Mouse (Mus musculus) liver, embryonic 14.5 days (tissue): Measurements from ENCODE around the gene Man2b2. TPM values are rescaled to one million over a fixed set of nuclear protein-coding genes. Genes with fewer than 3 reads are reported as not detected.

Experiments
- ATAC-seq: fragments of 200-750 bp; cut with Nextera tagmentation; 2 replicates; pipeline ENCODE4 v1.8.0; 2017; ENCODE audit warnings: moderate number of reproducible peaks, mild to moderate bottlenecking, moderate library complexity; ENCODE audit not compliant: insufficient read depth
- DNase-seq, 3 experiments: peaks; one replicate each; pipeline ENCODE4 v3.0.0-alpha.2; 2012 to 2013; ENCODE audit warnings: low read depth in 3 of 3, low spot score in 3 of 3
- H3K27ac ChIP-seq: fragments of 300-500 bp; sonication (generic); 2 replicates; pipeline ENCODE4 v1.5.1; 2014; ENCODE audit warnings: moderate library complexity, mild to moderate bottlenecking, control low read depth, inconsistent platforms
- H3K27me3 ChIP-seq: fragments of 300-500 bp; sonication (generic); 2 replicates; pipeline ENCODE4 v1.6.1; 2014; ENCODE audit warnings: mild to moderate bottlenecking, low read length, moderate library complexity; ENCODE audit not compliant: control insufficient read depth, insufficient read depth
- H3K36me3 ChIP-seq: fragments of 300-500 bp; sonication (generic); replicated peaks from 2 replicates; pipeline ENCODE4 v1.6.1; 2014; ENCODE audit warnings: low read depth; ENCODE audit not compliant: control insufficient read depth, insufficient read depth
- H3K4me1 ChIP-seq, 2 experiments: fragments of 200-500 bp in 1 of 2; fragments of 300-500 bp in 1 of 2; sonication (generic) in 1 of 2; replicated peaks; 2 replicates each; pipeline ENCODE4 v1.6.1; 2012 to 2014; ENCODE audit warnings: antibody characterized with exemption in 1 of 2, inconsistent platforms in 1 of 2, low read length in 1 of 2; ENCODE audit not compliant: control insufficient read depth in 2 of 2, insufficient read depth in 2 of 2
- H3K4me2 ChIP-seq: fragments of 300-500 bp; sonication (generic); 2 replicates; pipeline ENCODE4 v1.6.1; 2014; ENCODE audit warnings: low read depth, mild to moderate bottlenecking, control low read depth, moderate library complexity
- H3K4me3 ChIP-seq, 2 experiments: fragments of 200-500 bp in 1 of 2; fragments of 300-500 bp in 1 of 2; sonication (generic) in 1 of 2; 2 replicates each; pipeline ENCODE4 v1.5.1; 2012 to 2014; ENCODE audit warnings: low read depth in 2 of 2, low read length in 2 of 2, mild to moderate bottlenecking in 2 of 2, control low read depth in 1 of 2, inconsistent platforms in 1 of 2, moderate library complexity in 1 of 2; ENCODE audit not compliant: insufficient read depth in 1 of 2
- H3K9ac ChIP-seq: fragments of 300-500 bp; sonication (generic); replicated peaks from 2 replicates; pipeline ENCODE4 v1.6.1; 2014; ENCODE audit warnings: mild to moderate bottlenecking, control low read depth, moderate library complexity
- H3K9me3 ChIP-seq: fragments of 300-500 bp; sonication (generic); 2 replicates; pipeline ENCODE4 v1.6.1; 2016; ENCODE audit warnings: low read length, mixed read lengths; ENCODE audit not compliant: control insufficient read depth
- CTCF ChIP-seq: IDR thresholded peaks from 2 replicates; pipeline ENCODE4 v1.5.1; 2016; ENCODE audit warnings: antibody characterized with exemption, low read depth, control low read depth
- EP300 ChIP-seq: IDR thresholded peaks from 2 replicates; pipeline ENCODE4 v1.6.1; 2016; ENCODE audit warnings: antibody characterized with exemption, low read depth
- WGBS: fragments of 180-500 bp; shearing (Covaris S2); extraction: QIAGEN DNeasy Blood & Tissue Kit; methylation state at CpG from one replicate; pipeline ENCODE4 v1.1.7; 2014; ENCODE audit not compliant: insufficient replicate concordance; 5-methylcytosine and 5-hydroxymethylcytosine counted together
- polyA plus RNA-seq, 2 experiments: library from polyadenylated mRNA; depleted of rRNA in 1 of 2; stranded (reverse) in 1 of 2; unstranded in 1 of 2; fragments of >200 nt; fragmentation: Nextera tagmentation in 1 of 2; extraction: Ambion mirVana in 1 of 2; gene quantifications; 2 replicates each; pipeline versions ENCODE4 v1.2.1 to v1.2.3; 2012 to 2014

Gene Man2b2
- polyA plus RNA-seq, 2 experiments = 10.4 to 11.5 TPM

- H3K9me3 ChIP-seq = peaks cover 3% of the 10 kb centered on the region; the same call in 1 of the 2 replicates
- 43% methylated on average over 9 of the region's 9 CpGs for WGBS
- no peak for DNase-seq
These were observed 54.4 kb downstream of the Man2b2 start for GRCm38 (mm10) chr5:36776021-36776575.

DNA sequence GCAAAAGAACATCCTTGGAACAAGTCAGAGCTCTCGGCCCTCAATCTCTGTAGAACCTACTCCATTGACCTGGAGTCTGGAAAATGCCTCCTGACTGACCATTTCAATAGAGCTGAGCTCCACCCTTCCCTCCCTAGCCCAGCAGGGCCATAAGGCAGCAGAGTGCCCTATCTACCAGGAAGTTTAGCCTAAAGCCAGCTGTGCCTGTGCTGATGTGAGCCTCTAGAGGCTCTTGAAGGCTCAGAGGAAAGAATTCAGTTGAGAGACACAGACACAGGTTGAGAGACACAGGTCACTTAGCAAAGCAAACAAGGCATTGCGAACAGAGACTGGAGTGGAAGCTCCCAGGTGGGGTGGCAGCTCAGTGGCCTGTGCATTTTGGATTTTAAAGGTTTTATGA is 55.1 kb downstream of the Man2b2 start:
- Histone ChIP-seq H3K36me3 (no peaks in the 10 kb centered on the region), H3K4me2 (no peak overlapping the region), H3K4me1 (peaks cover 0 to 2% of the 10 kb centered on the region in 2 experiments; a peak in 1 of 4 replicates), H3K27ac (no peak overlapping the region), H3K9me3 (no peaks in the 10 kb centered on the region), H3K4me3 (no peak overlapping the region), H3K9ac (no peak overlapping the region), H3K27me3 (no peaks in the 10 kb centered on the region)
- ATAC-seq (no peak), DNase-seq (no peak)
- TF ChIP-seq CTCF (no peak), EP300 (no peak)
- WGBS = 58% methylated on average over 2 of the region's 2 CpGs

More at GRCm38 (mm10) chr5:36776021-36776575, 54.4 kb downstream of the Man2b2 start:
- no peak overlapping the region for H3K4me3 ChIP-seq
- H3K27ac ChIP-seq = no peak overlapping the region
- H3K4me1 ChIP-seq = peaks cover 0 to 2% of the 10 kb centered on the region in 2 experiments; a peak in 1 of 4 replicates
- no peak overlapping the region for H3K4me2 ChIP-seq
- H3K36me3 ChIP-seq = no peaks in the 10 kb centered on the region
- TF ChIP-seq CTCF (no peak), EP300 (no peak)
- no peak overlapping the region for H3K9ac ChIP-seq
- H3K27me3 ChIP-seq = no peaks in the 10 kb centered on the region
- ATAC-seq = no peak

DNA sequence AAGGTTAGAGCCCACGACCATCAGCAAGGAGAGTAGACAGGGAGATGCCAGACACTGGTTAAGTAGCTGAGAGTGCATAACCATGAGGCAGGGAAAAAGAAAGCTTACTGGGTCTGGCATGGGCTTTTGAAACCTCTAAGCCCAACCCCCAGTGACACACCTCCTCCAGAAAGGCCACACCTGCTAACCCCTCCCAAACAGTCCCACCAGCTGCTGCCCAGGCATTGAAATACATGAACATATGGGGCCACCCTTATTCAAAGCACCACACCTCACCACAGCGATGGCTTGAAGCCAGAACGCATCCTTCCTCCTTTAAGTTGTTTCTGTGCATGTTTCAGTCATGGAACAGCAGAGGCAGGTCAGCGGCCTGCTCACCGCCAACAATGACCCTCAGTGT is 57.9 kb downstream of the Man2b2 start:
- H3K27me3 ChIP-seq = no peaks in the 10 kb centered on the region
- peaks cover 0 to 2% of the 10 kb centered on the region in 2 experiments; a peak in 1 of 4 replicates for H3K4me1 ChIP-seq
- no peaks in the 10 kb centered on the region for H3K36me3 ChIP-seq
- no peak overlapping the region for H3K27ac ChIP-seq
- H3K9me3 ChIP-seq = no peaks in the 10 kb centered on the region
- no peak overlapping the region for H3K4me3 ChIP-seq
- no peak overlapping the region for H3K4me2 ChIP-seq
- ATAC-seq (no peak), DNase-seq (no peak)
- H3K9ac ChIP-seq = no peak overlapping the region
- WGBS = 66% methylated on average over 5 of the region's 5 CpGs
- TF ChIP-seq CTCF = no peak
- TF ChIP-seq EP300 = no peak

DNA sequence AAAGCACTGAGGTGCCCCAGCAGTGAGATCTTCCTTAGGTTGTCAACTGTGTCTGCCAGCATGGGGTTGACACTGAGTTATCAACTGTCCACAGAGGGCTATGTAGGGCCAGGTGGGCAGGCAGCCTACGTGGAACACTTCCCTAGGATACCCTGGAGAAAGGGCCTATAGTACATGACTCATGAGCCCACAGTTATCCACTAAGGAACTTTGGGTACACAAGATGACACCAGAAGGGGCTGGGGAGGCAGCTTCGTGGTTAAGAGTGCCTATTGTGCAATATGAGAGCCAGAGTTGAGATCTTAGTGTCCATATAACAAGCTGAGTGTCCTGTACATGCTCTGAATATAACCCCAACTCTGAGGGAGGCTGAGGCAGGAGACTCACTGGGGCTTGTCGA is 60.9 kb downstream of the Man2b2 start:
- TF ChIP-seq EP300 = no peak
- no peak for TF ChIP-seq CTCF
- H3K27me3 ChIP-seq = no peaks in the 10 kb centered on the region
- DNase-seq = no peak
- no peaks in the 10 kb centered on the region for H3K36me3 ChIP-seq
- no peak overlapping the region for H3K4me2 ChIP-seq
- H3K27ac ChIP-seq = no peak overlapping the region
- no peak overlapping the region for H3K9ac ChIP-seq
- H3K4me3 ChIP-seq = no peak overlapping the region
- ATAC-seq = no peak
- H3K9me3 ChIP-seq = no peaks in the 10 kb centered on the region
- WGBS = 29% methylated on average over 3 of the region's 3 CpGs
- H3K4me1 ChIP-seq = peaks cover 0 to 2% of the 10 kb centered on the region in 2 experiments; a peak in 1 of 4 replicates

DNA sequence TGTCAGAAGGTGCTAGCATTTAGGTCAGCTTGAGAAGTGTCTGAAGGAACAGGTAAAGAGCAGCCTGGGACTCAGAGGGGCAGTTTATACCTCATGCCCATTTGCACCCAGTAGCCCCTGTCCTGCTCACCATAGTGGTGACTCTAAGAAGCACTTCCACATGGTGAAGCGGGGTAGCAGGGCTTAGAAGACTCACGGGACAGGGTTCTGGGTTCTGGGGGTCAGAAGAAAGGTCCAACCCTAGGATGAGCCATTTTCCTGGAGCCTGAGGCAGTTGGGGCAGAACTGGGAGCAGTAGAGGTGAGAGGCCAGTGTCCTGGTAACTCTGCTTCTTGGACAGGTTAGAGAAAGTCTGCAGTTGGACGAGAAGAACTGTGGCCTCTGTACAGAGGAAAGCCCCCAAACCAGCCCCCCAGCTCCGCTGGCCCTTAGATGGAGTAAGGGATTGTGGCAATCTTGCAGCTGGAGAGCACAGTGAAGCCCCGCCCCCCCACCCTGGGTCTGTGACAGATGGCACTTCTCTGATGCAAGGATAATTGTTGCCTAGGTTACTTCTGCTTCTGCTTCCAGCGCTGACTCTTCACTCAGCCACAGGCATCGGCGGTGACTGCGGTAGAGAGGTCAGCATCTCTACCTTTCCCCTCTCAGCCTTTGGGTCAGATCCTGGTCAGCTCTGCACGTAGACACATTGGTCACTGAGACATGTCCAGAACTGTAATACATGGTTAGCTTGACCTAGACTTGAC is 63.3 kb downstream of the Man2b2 start:
- H3K4me2 ChIP-seq = no peak overlapping the region
- no peaks in the 10 kb centered on the region for H3K4me1 ChIP-seq
- no peak for DNase-seq
- H3K9me3 ChIP-seq = no peaks in the 10 kb centered on the region
- no peak overlapping the region for H3K9ac ChIP-seq
- H3K36me3 ChIP-seq = no peaks in the 10 kb centered on the region
- no peak for ATAC-seq
- no peak overlapping the region for H3K4me3 ChIP-seq
- H3K27ac ChIP-seq = no peak overlapping the region
- no peaks in the 10 kb centered on the region for H3K27me3 ChIP-seq
- 20% methylated on average over 10 of the region's 10 CpGs for WGBS
- TF ChIP-seq CTCF = no peak
